Mouse (Mus musculus) cerebellum, postnatal 14 days (tissue): ENCODE results near the gene Aars.
"Not testable (repeated sequence)": the region's sequence is repeated elsewhere in the genome, so short reads cannot be mapped to it uniquely, and the experiment has no call there.

Experiments used
- DNase-seq, 2 experiments: peaks; one replicate each; pipeline ENCODE4 v3.0.0; 2021; ENCODE audit warnings: mixed read lengths in 2 of 2

Aars gene

GRCm38 (mm10) chr8:111055031-111055634 is 22.2 kb downstream of the Aars start:
- no peak for DNase-seq

GRCm38 (mm10) chr8:111055661-111056060 is 22.7 kb downstream of the Aars start:
- no peak for DNase-seq

- DNase-seq: peak; percentile 93 to 94
These were observed 23.3 kb downstream of the Aars start, which contains the start of gene Exosc6 for GRCm38 (mm10) chr8:111056158-111056663. Gene Exosc6, plus strand, starts transcription at chr8:111056339.

- peak; percentile 61 to 62 for DNase-seq
These were observed 23.8 kb downstream of the Aars start for GRCm38 (mm10) chr8:111056691-111057293.

- DNase-seq: no peak
These were observed 26.1 kb downstream of the Aars start for GRCm38 (mm10) chr8:111058946-111059572.

GRCm38 (mm10) chr8:111061688-111062071 is 28.7 kb downstream of the Aars start:
- DNase-seq: no peak

GRCm38 (mm10) chr8:111062072-111062757 is 29.3 kb downstream of the Aars start:
- DNase-seq: peak; percentile 96 to 97

GRCm38 (mm10) chr8:111062893-111063292 is 29.9 kb downstream of the Aars start:
- DNase-seq: no peak

GRCm38 (mm10) chr8:111066308-111066707 is 33.4 kb downstream of the Aars start:
- DNase-seq: no peak

GRCm38 (mm10) chr8:111067439-111067838 is 34.5 kb downstream of the Aars start:
- DNase-seq: no peak

GRCm38 (mm10) chr8:111068660-111069059 is 35.7 kb downstream of the Aars start:
- DNase-seq: not testable (repeated sequence)

GRCm38 (mm10) chr8:111075926-111076325 is 43.0 kb downstream of the Aars start:
- DNase-seq: no peak

- DNase-seq: no peak
These were observed 46.5 kb downstream of the Aars start for GRCm38 (mm10) chr8:111079461-111079860.

- no peak for DNase-seq
These were observed 46.9 kb downstream of the Aars start for GRCm38 (mm10) chr8:111079861-111080271.

GRCm38 (mm10) chr8:111081580-111082258 is 48.8 kb downstream of the Aars start:
- DNase-seq: no peak

- not testable (repeated sequence) for DNase-seq
These were observed 51.0 kb downstream of the Aars start for GRCm38 (mm10) chr8:111083936-111084335.

- DNase-seq: peak; percentile 88 to 92
These were observed 57.2 kb downstream of the Aars start for GRCm38 (mm10) chr8:111090126-111090525.

GRCm38 (mm10) chr8:111091706-111092105 is 58.8 kb downstream of the Aars start:
- no peak for DNase-seq

- DNase-seq: not testable (repeated sequence)
These were observed 59.4 kb downstream of the Aars start, which contains the start of gene Clec18a for GRCm38 (mm10) chr8:111092326-111092725. Gene Clec18a, minus strand, starts transcription at chr8:111092426.

GRCm38 (mm10) chr8:111093865-111094718 is 61.1 kb downstream of the Aars start, which contains the start of gene Pdpr:
Gene Pdpr, plus strand, starts transcription at chr8:111094630.
- peak; percentile 98 for DNase-seq

GRCm38 (mm10) chr8:111094719-111095302 is 61.9 kb downstream of the Aars start:
- peak; percentile 38 to 42 for DNase-seq
